Mouse (Mus musculus): ENCODE measurements around the gene Ptprt. TPM values are rescaled to one million over a fixed set of nuclear protein-coding genes. Genes with fewer than 3 reads are reported as not detected.

The Ptprt gene
- polyA plus RNA-seq, 1 experiment: 0.01 TPM

- TF ChIP-seq GATA1 (IDR thresholded peaks at IDR 0.05; ENCODE audit: borderline replicate concordance, low read length) (no peak), FLI1 (IDR thresholded peaks at IDR 0.05; ENCODE audit: low read length) (no peak)
- Histone ChIP-seq H3K4me1 (no peaks in the 10 kb centered on the region), H3K4me3 (replicated peaks) (no peak overlapping the region), H3K9me3 (no peaks in the 10 kb centered on the region), H3K27me3 (replicated peaks) (peaks cover 59% of the 10 kb centered on the region), H3K36me3 (replicated peaks; ENCODE audit: low read length) (no peaks in the 10 kb centered on the region)
Observed at GRCm38 (mm10) chr2:162660231-162660940, 561 bp downstream of the Ptprt start.

GRCm38 (mm10) chr2:162658997-162659396, 1.9 kb downstream of the Ptprt start:
- H3K9me3 ChIP-seq: no peaks in the 10 kb centered on the region
- TF ChIP-seq FLI1 (IDR thresholded peaks at IDR 0.05; ENCODE audit: low read length) (no peak), GATA1 (IDR thresholded peaks at IDR 0.05; ENCODE audit: borderline replicate concordance, low read length) (no peak)
- H3K27me3 ChIP-seq (replicated peaks): peaks cover 59% of the 10 kb centered on the region
- H3K4me1 ChIP-seq: no peaks in the 10 kb centered on the region
- peak overlapping the region; percentile 53 for H3K4me3 ChIP-seq (replicated peaks)
- no peaks in the 10 kb centered on the region for H3K36me3 ChIP-seq (replicated peaks; ENCODE audit: low read length)

GRCm38 (mm10) chr2:162657541-162657940, 3.4 kb downstream of the Ptprt start:
- no peaks in the 10 kb centered on the region for H3K4me1 ChIP-seq
- H3K27me3 ChIP-seq (replicated peaks): peaks cover 49% of the 10 kb centered on the region
- H3K9me3 ChIP-seq: no peaks in the 10 kb centered on the region
- H3K4me3 ChIP-seq (replicated peaks): no peak overlapping the region
- no peak for TF ChIP-seq FLI1 (IDR thresholded peaks at IDR 0.05; ENCODE audit: low read length)
- no peak for TF ChIP-seq GATA1 (IDR thresholded peaks at IDR 0.05; ENCODE audit: borderline replicate concordance, low read length)
- H3K36me3 ChIP-seq (replicated peaks; ENCODE audit: low read length): no peaks in the 10 kb centered on the region

GRCm38 (mm10) chr2:162654416-162654815, 6.5 kb downstream of the Ptprt start:
- Histone ChIP-seq H3K4me1 (no peaks in the 10 kb centered on the region), H3K36me3 (replicated peaks; ENCODE audit: low read length) (no peaks in the 10 kb centered on the region), H3K27me3 (replicated peaks) (peaks cover 18% of the 10 kb centered on the region), H3K4me3 (replicated peaks) (no peak overlapping the region), H3K9me3 (no peaks in the 10 kb centered on the region)
- TF ChIP-seq FLI1 (IDR thresholded peaks at IDR 0.05; ENCODE audit: low read length): no peak
- TF ChIP-seq GATA1 (IDR thresholded peaks at IDR 0.05; ENCODE audit: borderline replicate concordance, low read length): no peak

GRCm38 (mm10) chr2:162638676-162639075, 22.3 kb downstream of the Ptprt start:
- TF ChIP-seq FLI1 (IDR thresholded peaks at IDR 0.05; ENCODE audit: low read length): no peak
- no peak for TF ChIP-seq GATA1 (IDR thresholded peaks at IDR 0.05; ENCODE audit: borderline replicate concordance, low read length)
- no peak overlapping the region for H3K4me3 ChIP-seq (replicated peaks)
- H3K36me3 ChIP-seq (replicated peaks; ENCODE audit: low read length): no peaks in the 10 kb centered on the region
- peaks cover 23% of the 10 kb centered on the region for H3K9me3 ChIP-seq
- H3K27me3 ChIP-seq (replicated peaks): no peaks in the 10 kb centered on the region
- no peaks in the 10 kb centered on the region for H3K4me1 ChIP-seq

GRCm38 (mm10) chr2:162637537-162637936, 23.4 kb downstream of the Ptprt start:
- H3K36me3 ChIP-seq (replicated peaks; ENCODE audit: low read length): no peaks in the 10 kb centered on the region
- H3K27me3 ChIP-seq (replicated peaks): no peaks in the 10 kb centered on the region
- no peaks in the 10 kb centered on the region for H3K4me1 ChIP-seq
- H3K4me3 ChIP-seq (replicated peaks): no peak overlapping the region
- TF ChIP-seq GATA1 (IDR thresholded peaks at IDR 0.05; ENCODE audit: borderline replicate concordance, low read length): no peak
- TF ChIP-seq FLI1 (IDR thresholded peaks at IDR 0.05; ENCODE audit: low read length): no peak
- H3K9me3 ChIP-seq: peaks cover 30% of the 10 kb centered on the region

- Histone ChIP-seq H3K36me3 (replicated peaks; ENCODE audit: low read length) (no peaks in the 10 kb centered on the region), H3K9me3 (peaks cover 29% of the 10 kb centered on the region), H3K4me1 (no peaks in the 10 kb centered on the region), H3K4me3 (replicated peaks) (no peak overlapping the region), H3K27me3 (replicated peaks) (no peaks in the 10 kb centered on the region)
- TF ChIP-seq GATA1 (IDR thresholded peaks at IDR 0.05; ENCODE audit: borderline replicate concordance, low read length) (no peak), FLI1 (IDR thresholded peaks at IDR 0.05; ENCODE audit: low read length) (no peak)
Observed at GRCm38 (mm10) chr2:162636387-162637009, 24.4 kb downstream of the Ptprt start.

GRCm38 (mm10) chr2:162634901-162635300, 26.0 kb downstream of the Ptprt start:
- Histone ChIP-seq H3K4me3 (replicated peaks) (no peak overlapping the region), H3K27me3 (replicated peaks) (no peaks in the 10 kb centered on the region), H3K36me3 (replicated peaks; ENCODE audit: low read length) (no peaks in the 10 kb centered on the region), H3K9me3 (peaks cover 22% of the 10 kb centered on the region), H3K4me1 (no peaks in the 10 kb centered on the region)
- TF ChIP-seq FLI1 (IDR thresholded peaks at IDR 0.05; ENCODE audit: low read length) (no peak), GATA1 (IDR thresholded peaks at IDR 0.05; ENCODE audit: borderline replicate concordance, low read length) (no peak)

- Histone ChIP-seq H3K36me3 (replicated peaks; ENCODE audit: low read length) (no peaks in the 10 kb centered on the region), H3K4me3 (replicated peaks) (no peak overlapping the region), H3K9me3 (peaks cover 16% of the 10 kb centered on the region), H3K4me1 (no peaks in the 10 kb centered on the region), H3K27me3 (replicated peaks) (no peaks in the 10 kb centered on the region)
- TF ChIP-seq GATA1 (IDR thresholded peaks at IDR 0.05; ENCODE audit: borderline replicate concordance, low read length): no peak
- no peak for TF ChIP-seq FLI1 (IDR thresholded peaks at IDR 0.05; ENCODE audit: low read length)
Observed at GRCm38 (mm10) chr2:162626076-162626475, 34.9 kb downstream of the Ptprt start.

- H3K9me3 ChIP-seq: peaks cover 27% of the 10 kb centered on the region
- H3K4me1 ChIP-seq: no peaks in the 10 kb centered on the region
- H3K4me3 ChIP-seq (replicated peaks): no peak overlapping the region
- TF ChIP-seq FLI1 (IDR thresholded peaks at IDR 0.05; ENCODE audit: low read length) (no peak), GATA1 (IDR thresholded peaks at IDR 0.05; ENCODE audit: borderline replicate concordance, low read length) (no peak)
- H3K36me3 ChIP-seq (replicated peaks; ENCODE audit: low read length): no peaks in the 10 kb centered on the region
- no peaks in the 10 kb centered on the region for H3K27me3 ChIP-seq (replicated peaks)
Observed at GRCm38 (mm10) chr2:162624707-162625106, 36.2 kb downstream of the Ptprt start.

Data from megakaryocyte, embryonic 14.5 days (primary cell).